Mouse (Mus musculus) embryo, embryonic 11.5 days (tissue): ENCODE results near the gene Klhdc8a.
"Not testable (repeated sequence)": the region's sequence is repeated elsewhere in the genome, so short reads cannot be mapped to it uniquely, and the experiment has no call there.

ENCODE experiments used
- DNase-seq: peaks from one replicate; pipeline ENCODE4 v3.0.0-alpha.2; 2012; ENCODE audit warnings: low read depth, low spot score

Gene Klhdc8a

GRCm38 (mm10) chr1:132343656-132344055, 45.2 kb downstream of the Klhdc8a start:
- DNase-seq: no peak

- no peak for DNase-seq
Observed at GRCm38 (mm10) chr1:132345514-132345913, 47.1 kb downstream of the Klhdc8a start.

GRCm38 (mm10) chr1:132346134-132346851, 47.9 kb downstream of the Klhdc8a start:
- no peak for DNase-seq

GRCm38 (mm10) chr1:132346951-132347350, 48.5 kb downstream of the Klhdc8a start:
- DNase-seq: no peak

GRCm38 (mm10) chr1:132348401-132348800, 50.0 kb downstream of the Klhdc8a start:
- DNase-seq: no peak

GRCm38 (mm10) chr1:132349049-132349448, 50.6 kb downstream of the Klhdc8a start:
- DNase-seq: not testable (repeated sequence)

GRCm38 (mm10) chr1:132349601-132350000, 51.2 kb downstream of the Klhdc8a start:
- DNase-seq: not testable (repeated sequence)

- DNase-seq: no peak
Observed at GRCm38 (mm10) chr1:132351058-132351457, 52.6 kb downstream of the Klhdc8a start.

- DNase-seq: no peak
Observed at GRCm38 (mm10) chr1:132353389-132353788, 55.0 kb downstream of the Klhdc8a start.

GRCm38 (mm10) chr1:132354234-132354633, 55.8 kb downstream of the Klhdc8a start:
- no peak for DNase-seq

GRCm38 (mm10) chr1:132355162-132355601, 56.8 kb downstream of the Klhdc8a start:
- DNase-seq: no peak

GRCm38 (mm10) chr1:132355841-132356242, 57.4 kb downstream of the Klhdc8a start:
- DNase-seq: peak; percentile 79

- no peak for DNase-seq
Observed at GRCm38 (mm10) chr1:132356841-132357240, 58.4 kb downstream of the Klhdc8a start.
